Mouse (Mus musculus): ENCODE measurements at regions not wholly inside any gene's neighbourhood (a gene's known extent, or its start where the extent isn't known, plus 50 kb on each side); places are given as distances from the start of the nearest gene placed in this dataset.

GRCm38 (mm10) chr15:85683271-85683670 lies 51.5 kb upstream of the Ppara start:
- ATAC-seq = no peak
- H3K4me3 ChIP-seq (ENCODE audit: low read length) = no peak overlapping the region
- H3K27ac ChIP-seq (ENCODE audit: low read length) = no peak overlapping the region
- no peak overlapping the region for H3K9ac ChIP-seq (ENCODE audit: low read depth, low read length)
- H3K36me3 ChIP-seq (ENCODE audit: control insufficient read depth, insufficient read depth, low read length) = no peaks in the 10 kb centered on the region
- peaks cover 44% of the 10 kb centered on the region for H3K4me1 ChIP-seq (ENCODE audit: control insufficient read depth, insufficient read depth, low read length)
- 87% methylated on average over 6 of the region's 6 CpGs for WGBS
- H3K9me3 ChIP-seq (ENCODE audit: control insufficient read depth, low read length) = no peaks in the 10 kb centered on the region
- H3K27me3 ChIP-seq (replicated peaks; ENCODE audit: control insufficient read depth, insufficient read depth, low read length) = no peaks in the 10 kb centered on the region
- no peak overlapping the region for H3K4me2 ChIP-seq (ENCODE audit: low read depth, low read length)

- no peak overlapping the region for H3K27ac ChIP-seq (ENCODE audit: low read length)
- ATAC-seq = no peak
These were observed 51.1 kb upstream of the Ppara start for GRCm38 (mm10) chr15:85683716-85684115.

GRCm38 (mm10) chr15:85684164-85684708 lies 50.5 kb upstream of the Ppara start:
- no peak overlapping the region for H3K4me3 ChIP-seq (ENCODE audit: low read length)
- H3K9ac ChIP-seq (ENCODE audit: low read depth, low read length) = no peak overlapping the region
- no peak overlapping the region for H3K27ac ChIP-seq (ENCODE audit: low read length)
- peaks cover 44% of the 10 kb centered on the region for H3K4me1 ChIP-seq (ENCODE audit: control insufficient read depth, insufficient read depth, low read length)
- H3K36me3 ChIP-seq (ENCODE audit: control insufficient read depth, insufficient read depth, low read length) = no peaks in the 10 kb centered on the region
- 87% methylated on average over 14 of the region's 14 CpGs for WGBS
- ATAC-seq = no peak
- H3K27me3 ChIP-seq (replicated peaks; ENCODE audit: control insufficient read depth, insufficient read depth, low read length) = no peaks in the 10 kb centered on the region
- H3K4me2 ChIP-seq (ENCODE audit: low read depth, low read length) = no peak overlapping the region
- no peaks in the 10 kb centered on the region for H3K9me3 ChIP-seq (ENCODE audit: control insufficient read depth, low read length)

More at GRCm38 (mm10) chr15:85683716-85684115, 51.1 kb upstream of the Ppara start:
- Histone ChIP-seq H3K4me1 (ENCODE audit: control insufficient read depth, insufficient read depth, low read length) (peaks cover 44% of the 10 kb centered on the region), H3K9ac (ENCODE audit: low read depth, low read length) (no peak overlapping the region), H3K36me3 (ENCODE audit: control insufficient read depth, insufficient read depth, low read length) (no peaks in the 10 kb centered on the region), H3K4me3 (ENCODE audit: low read length) (no peak overlapping the region), H3K9me3 (ENCODE audit: control insufficient read depth, low read length) (no peaks in the 10 kb centered on the region), H3K27me3 (replicated peaks; ENCODE audit: control insufficient read depth, insufficient read depth, low read length) (no peaks in the 10 kb centered on the region), H3K4me2 (ENCODE audit: low read depth, low read length) (no peak overlapping the region)
- WGBS = 96% methylated on average over 4 of the region's 4 CpGs

DNA sequence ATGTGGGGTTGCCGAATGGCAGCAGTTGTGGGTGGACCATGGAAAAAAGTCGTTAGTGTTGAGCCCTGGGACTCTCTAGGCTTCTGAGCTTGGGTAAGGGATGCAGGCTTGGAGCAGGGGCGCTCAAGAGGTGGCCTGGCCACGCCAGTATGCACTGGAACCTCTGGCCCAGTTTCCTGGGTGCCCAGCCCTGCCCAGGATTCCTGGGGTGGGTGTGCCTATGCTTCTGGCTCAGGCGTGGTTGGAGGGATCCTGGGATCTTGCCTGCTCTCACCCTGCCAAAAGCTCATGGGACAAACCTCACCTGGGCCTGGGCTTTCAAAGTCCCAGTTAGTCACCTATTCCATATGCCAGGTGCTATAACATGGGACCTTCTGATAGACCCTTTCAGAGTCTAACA lies 49.9 kb upstream of the Ppara start:
- no peak for ATAC-seq
- Histone ChIP-seq H3K9ac (ENCODE audit: low read depth, low read length) (no peak overlapping the region), H3K4me1 (ENCODE audit: control insufficient read depth, insufficient read depth, low read length) (peaks cover 41% of the 10 kb centered on the region)

More for the DNA sequence above, 49.9 kb upstream of the Ppara start:
- Histone ChIP-seq H3K9me3 (ENCODE audit: control insufficient read depth, low read length) (no peaks in the 10 kb centered on the region), H3K27me3 (replicated peaks; ENCODE audit: control insufficient read depth, insufficient read depth, low read length) (no peaks in the 10 kb centered on the region), H3K4me2 (ENCODE audit: low read depth, low read length) (no peak overlapping the region), H3K36me3 (ENCODE audit: control insufficient read depth, insufficient read depth, low read length) (no peaks in the 10 kb centered on the region), H3K4me3 (ENCODE audit: low read length) (no peak overlapping the region), H3K27ac (ENCODE audit: low read length) (no peak overlapping the region)
- WGBS = 74% methylated on average over 5 of the region's 5 CpGs

Data from intestine, embryonic 16.5 days (tissue).